ENCODE assay signal across 10 mouse cellular contexts in the genomic region with DNA sequence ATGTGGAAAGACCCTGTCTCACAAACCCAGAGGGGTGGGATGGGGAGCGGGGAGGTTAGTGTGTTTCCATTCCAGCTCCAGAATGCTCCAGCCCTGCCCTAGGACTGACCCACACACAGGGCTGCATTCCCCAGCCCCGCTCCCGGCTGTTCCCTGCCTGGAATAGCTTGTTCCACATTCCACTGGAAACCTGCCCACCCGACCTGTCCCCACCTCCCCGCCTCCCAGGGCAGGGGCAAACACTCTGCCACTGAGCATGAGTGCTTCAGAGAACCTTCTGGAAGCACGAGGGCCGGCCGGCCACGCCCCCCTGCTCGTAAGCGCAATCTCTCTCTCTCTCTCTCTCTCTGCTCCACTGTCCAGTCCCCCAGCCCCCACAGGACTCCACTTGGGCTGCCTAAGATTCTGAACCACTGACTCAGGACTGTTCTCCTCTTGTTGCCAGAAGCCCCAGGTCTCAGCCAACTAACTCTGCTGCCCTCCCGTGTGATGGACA. TPM values are rescaled to one million over a fixed set of nuclear protein-coding genes. Genes with fewer than 3 reads are reported as not detected.
DNase-seq lines count a peak whose midpoint lies in the region; ATAC-seq lines count a peak whose summit lies in the region.
"Had no signal": no experiment of that assay in that cellular context is flagged by ENCODE, and none has a peak within 500 bp of the region (broad histone marks: within the 10 kb centered on the region; RNA-seq: fewer than 3 reads in every experiment).

No protein-coding gene starts in this region.

- H3K4me3 ChIP-seq in lung, embryonic 15.5 days: no peak overlapping the region
- H3K4me3 ChIP-seq: midbrain, embryonic 12.5 days had no signal

- H3K4me1 ChIP-seq in lung, embryonic 15.5 days: peaks cover 31% of the 10 kb centered on the region; the same call in 1 of the 2 replicates
- H3K4me1 ChIP-seq: midbrain, embryonic 12.5 days had no signal

- H3K9ac ChIP-seq in lung, embryonic 15.5 days: no peak overlapping the region
- H3K9ac ChIP-seq: midbrain, embryonic 12.5 days had no signal

- H3K27me3 ChIP-seq in lung, embryonic 15.5 days: no peaks in the 10 kb centered on the region
- H3K27me3 ChIP-seq: midbrain, embryonic 12.5 days had no signal

- H3K27ac ChIP-seq in lung, embryonic 15.5 days: peak overlapping the region; percentile 87
- H3K27ac ChIP-seq: midbrain, embryonic 12.5 days had no signal

- DNase-seq in Muller cell, postnatal 12 days (ENCODE audit: inconsistent ontology term): peak; percentile 98
- DNase-seq in gastrocnemius, postnatal 10 days: peak; percentile 66
- DNase-seq in heart, postnatal 25 days (ENCODE audit: low spot score): peak; percentile 63
- no peak for DNase-seq in MN1 (ENCODE audit: low spot score)
- no peak for DNase-seq in adrenal gland, postnatal 10 days
- DNase-seq in spleen, adult 18-20 months: no peak
- DNase-seq in cerebellum, adult 11-12 months: no peak

- 39% methylated on average over 12 of the region's 12 CpGs for WGBS in lung, embryonic 15.5 days

- intact Hi-C loops in heart, postnatal 25 days (cut with DNase I): no loop called here

- peaks cover 15% of the 10 kb centered on the region for H3K36me3 ChIP-seq in lung, embryonic 15.5 days

- no peak overlapping the region; the same call in 1 of the 2 replicates for H3K4me2 ChIP-seq in lung, embryonic 15.5 days
- H3K4me2 ChIP-seq: midbrain, embryonic 12.5 days had no signal

- H3K9me3 ChIP-seq in lung, embryonic 15.5 days: no peaks in the 10 kb centered on the region
- H3K9me3 ChIP-seq: midbrain, embryonic 12.5 days had no signal

- peak; percentile 91 for ATAC-seq in lung, embryonic 15.5 days (ENCODE audit: borderline replicate concordance, extremely low read depth, low FRiP score, low TSS enrichment)
- ATAC-seq: forebrain, embryonic 16.5 days had no signal

RNA-seq across cellular contexts. Expression of a gene that starts 21.4 kb away (rescaled TPM):
- 10 to 100 TPM; 48.9 to 49.3 TPM for total RNA-seq in gastrocnemius, postnatal 10 days (2021)
- 100 to 1,000 TPM; 191 to 222 TPM for total RNA-seq in heart, postnatal 25 days (2021)
- 20.7 and 20.8 TPM in 2 replicates for polyA plus RNA-seq in lung, embryonic 15.5 days (2015; fragmentation: Nextera tagmentation; extraction: Ambion mirVana)
- 10 to 100 TPM; 18.2 to 23.4 TPM for total RNA-seq in adrenal gland, postnatal 10 days (2021)

RNA-seq across cellular contexts. Expression of a gene that starts 26.9 kb away (rescaled TPM):
- total RNA-seq in gastrocnemius, postnatal 10 days (2021): 10 to 100 TPM; 21.8 to 23.6 TPM
- 10 to 100 TPM; 10.0 to 12.7 TPM for total RNA-seq in heart, postnatal 25 days (2021)
- polyA plus RNA-seq in lung, embryonic 15.5 days (2015; fragmentation: Nextera tagmentation; extraction: Ambion mirVana): 25.3 and 26.5 TPM in 2 replicates
- 10 to 100 TPM; 16.1 to 18.7 TPM for total RNA-seq in adrenal gland, postnatal 10 days (2021)

RNA-seq across cellular contexts. Expression of a gene that starts 30.7 kb away (rescaled TPM):
- total RNA-seq in gastrocnemius, postnatal 10 days (2021): 100 to 1,000 TPM; 158 to 163 TPM
- total RNA-seq in heart, postnatal 25 days (2021): 100 to 1,000 TPM; 165 to 178 TPM
- 636 TPM in 2 replicates for polyA plus RNA-seq in lung, embryonic 15.5 days (2015; fragmentation: Nextera tagmentation; extraction: Ambion mirVana)
- 100 to 1,000 TPM; 212 to 221 TPM for total RNA-seq in adrenal gland, postnatal 10 days (2021)

RNA-seq across cellular contexts. Expression of a gene that starts 31.6 kb away (rescaled TPM):
- total RNA-seq in gastrocnemius, postnatal 10 days (2021): 1 to 10 TPM; 6.6 to 7.9 TPM
- 1 to 10 TPM; 7.9 to 9.4 TPM for total RNA-seq in heart, postnatal 25 days (2021)
- polyA plus RNA-seq in lung, embryonic 15.5 days (2015; fragmentation: Nextera tagmentation; extraction: Ambion mirVana): 31.4 and 31.7 TPM in 2 replicates
- total RNA-seq in adrenal gland, postnatal 10 days (2021): 10 to 100 TPM; 20.4 to 21.0 TPM

RNA-seq across cellular contexts. Expression of a gene that starts 42.9 kb away (rescaled TPM):
- total RNA-seq in gastrocnemius, postnatal 10 days (2021): 1 to 10 TPM; 4.9 to 6.0 TPM
- 1 to 10 TPM; 5.4 to 6.0 TPM for total RNA-seq in heart, postnatal 25 days (2021)
- polyA plus RNA-seq in lung, embryonic 15.5 days (2015; fragmentation: Nextera tagmentation; extraction: Ambion mirVana): 12.3 and 12.5 TPM in 2 replicates
- total RNA-seq in adrenal gland, postnatal 10 days (2021): 10 to 100 TPM; 10.7 to 14.2 TPM

Comparison
In these comparisons a context has a peak if more than half of its experiments do, and no peak if none do; other contexts are left out.
1. DNase-seq: peak in Muller cell, postnatal 12 days (single experiment), gastrocnemius, postnatal 10 days (single experiment) and heart, postnatal 25 days (single experiment); none in MN1 (single experiment), adrenal gland, postnatal 10 days (single experiment), spleen, adult 18-20 months (0 of 2) and cerebellum, adult 11-12 months (single experiment).